Mouse (Mus musculus) E14TG2a.4 (cell line): ENCODE results near the gene Idua.

Source experiments
- H3K27me3 ChIP-seq: 2 replicates; pipeline ENCODE4 v1.6.1; 2014; ENCODE audit warnings: low read length, control low read depth; ENCODE audit not compliant: insufficient read depth
- H3K36me3 ChIP-seq: 2 replicates; pipeline ENCODE4 v1.6.1; 2014; ENCODE audit warnings: low read length, control low read depth; ENCODE audit not compliant: insufficient read depth
- H3K4me1 ChIP-seq: replicated peaks from 2 replicates; pipeline ENCODE4 v1.6.1; 2014; ENCODE audit warnings: low read depth, low read length, control low read depth
- H3K4me3 ChIP-seq: replicated peaks from 2 replicates; pipeline ENCODE4 v1.5.1; 2014; ENCODE audit warnings: mild to moderate bottlenecking, low read length
- H3K9me3 ChIP-seq: 2 replicates; pipeline ENCODE4 v1.6.1; 2014; ENCODE audit warnings: low read length, control low read depth
- CTCF ChIP-seq: conservative IDR thresholded peaks from 2 replicates; pipeline ENCODE4 v1.5.1; 2014; ENCODE audit warnings: low read length
- NANOG ChIP-seq: IDR thresholded peaks from 2 replicates; pipeline ENCODE4 v1.6.1; 2014; ENCODE audit warnings: borderline replicate concordance, low read length, mixed read lengths
- POU5F1 ChIP-seq: IDR thresholded peaks from 2 replicates; pipeline ENCODE4 v1.6.1; 2014; ENCODE audit warnings: low read length, borderline replicate concordance

The Idua gene

DNA sequence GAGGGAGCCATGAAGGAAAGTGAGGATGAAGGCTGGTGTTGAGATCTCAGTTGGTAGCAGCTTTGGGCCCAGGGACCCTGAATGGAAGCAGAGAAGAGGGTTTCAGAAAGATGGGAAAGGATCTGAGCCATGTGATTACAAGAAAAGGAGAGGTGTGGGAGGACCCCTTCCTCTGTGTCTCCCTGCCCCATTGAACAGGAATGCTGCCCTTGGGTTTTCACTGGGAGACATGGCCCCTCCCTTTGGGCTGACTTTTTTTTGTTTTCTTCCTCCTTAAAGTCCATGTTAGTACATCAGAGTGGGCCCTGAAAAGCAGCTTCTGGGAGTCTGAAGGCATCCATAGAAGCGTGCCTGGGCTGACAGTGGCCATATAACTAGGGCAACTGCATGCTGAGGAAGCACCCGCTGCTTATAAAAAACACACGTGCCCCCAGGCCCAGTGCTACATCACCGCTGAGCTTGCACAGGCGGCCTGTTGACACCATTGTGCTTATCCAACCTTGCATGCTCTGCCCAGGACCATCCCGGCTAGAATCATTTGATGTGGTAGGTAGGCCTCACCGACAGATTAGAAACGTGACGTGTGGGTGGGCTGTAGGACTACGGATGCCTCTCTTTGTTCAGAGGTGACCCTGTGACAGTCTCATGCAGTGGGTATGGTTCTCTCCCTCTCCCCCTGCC, 41.4 kb downstream of the Idua start:
- Histone ChIP-seq H3K27me3 (peaks cover 11% of the 10 kb centered on the region), H3K9me3 (no peaks in the 10 kb centered on the region), H3K4me1 (peaks cover 35% of the 10 kb centered on the region), H3K36me3 (peaks cover 19% of the 10 kb centered on the region), H3K4me3 (no peak overlapping the region)
- no peak for TF ChIP-seq POU5F1
- no peak for TF ChIP-seq NANOG
- TF ChIP-seq CTCF, result no peak

DNA sequence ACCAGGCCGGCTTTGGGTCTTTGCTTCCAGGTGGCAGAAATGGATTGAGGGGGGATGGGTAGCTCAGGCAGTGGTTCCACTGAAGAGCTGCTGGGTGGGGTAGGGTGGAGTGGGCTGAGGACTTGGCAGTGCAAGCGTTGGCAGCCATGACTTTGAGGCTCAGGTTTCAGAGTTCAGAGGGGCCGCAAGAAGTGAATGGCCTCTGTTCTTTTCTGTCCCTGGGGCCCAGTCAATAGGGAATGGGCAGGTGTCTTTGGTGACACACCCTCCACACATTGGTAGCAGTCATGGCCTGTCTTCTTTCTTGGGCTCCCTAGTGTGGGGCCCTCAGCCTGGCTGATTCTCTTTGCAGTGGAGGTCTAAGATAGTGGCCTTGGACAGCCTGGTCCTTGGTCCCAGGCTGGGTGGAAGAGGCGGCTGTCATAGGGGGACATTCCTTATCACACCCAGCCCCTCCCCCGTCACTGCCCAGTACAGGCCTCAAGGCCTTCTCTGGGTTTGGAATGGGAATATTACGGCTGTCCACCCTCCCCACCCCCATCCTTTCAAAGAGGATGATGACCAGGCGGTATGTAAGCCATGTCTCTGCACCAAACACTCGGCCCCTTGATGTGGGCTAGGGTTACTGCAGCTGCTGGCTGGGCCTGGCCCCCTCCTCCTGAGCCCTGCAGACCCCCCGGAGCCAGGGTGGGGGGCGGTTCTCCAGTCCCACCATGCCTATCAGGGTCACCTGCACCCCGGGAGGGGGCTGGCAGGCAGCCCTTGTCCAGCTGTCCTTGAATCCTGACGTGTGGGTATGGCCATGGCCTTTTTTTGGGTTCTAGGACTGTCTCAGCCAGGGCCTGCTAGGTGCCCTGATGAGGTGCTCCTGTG, 43.9 kb downstream of the Idua start:
- Histone ChIP-seq H3K27me3 (no peaks in the 10 kb centered on the region), H3K9me3 (no peaks in the 10 kb centered on the region), H3K4me1 (peaks cover 25% of the 10 kb centered on the region), H3K36me3 (peaks cover 20% of the 10 kb centered on the region), H3K4me3 (0 out of 2 replicates have a peak overlapping the region, but pooled peaks have one; percentile 7)
- TF ChIP-seq POU5F1, result no peak
- TF ChIP-seq NANOG, result no peak
- no peak for TF ChIP-seq CTCF

DNA sequence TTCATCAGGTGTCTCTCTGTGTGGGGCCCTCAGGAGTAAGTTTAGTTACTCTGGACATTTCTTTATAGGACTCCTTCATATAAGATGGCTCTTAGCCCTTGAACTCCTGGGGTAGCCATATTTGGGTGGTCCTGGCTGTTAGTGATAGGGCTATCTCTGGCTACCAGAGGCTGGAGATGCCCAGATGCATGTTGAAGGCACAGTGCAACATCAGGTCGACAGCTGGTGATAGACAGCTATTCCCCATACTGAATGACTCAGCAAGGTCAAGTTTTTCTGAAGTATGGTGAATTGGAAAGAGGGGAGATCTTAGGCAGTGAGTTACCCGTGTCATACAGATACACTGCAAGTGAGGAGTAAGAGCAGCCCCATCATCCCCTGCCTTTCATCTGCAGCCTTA, 47.6 kb downstream of the Idua start:
- peaks cover 10% of the 10 kb centered on the region for H3K4me1 ChIP-seq
- H3K27me3 ChIP-seq, result no peaks in the 10 kb centered on the region
- no peaks in the 10 kb centered on the region for H3K9me3 ChIP-seq
- no peak overlapping the region for H3K4me3 ChIP-seq
- peaks cover 20% of the 10 kb centered on the region for H3K36me3 ChIP-seq
- no peak for TF ChIP-seq CTCF
- no peak for TF ChIP-seq POU5F1
- TF ChIP-seq NANOG, result no peak

DNA sequence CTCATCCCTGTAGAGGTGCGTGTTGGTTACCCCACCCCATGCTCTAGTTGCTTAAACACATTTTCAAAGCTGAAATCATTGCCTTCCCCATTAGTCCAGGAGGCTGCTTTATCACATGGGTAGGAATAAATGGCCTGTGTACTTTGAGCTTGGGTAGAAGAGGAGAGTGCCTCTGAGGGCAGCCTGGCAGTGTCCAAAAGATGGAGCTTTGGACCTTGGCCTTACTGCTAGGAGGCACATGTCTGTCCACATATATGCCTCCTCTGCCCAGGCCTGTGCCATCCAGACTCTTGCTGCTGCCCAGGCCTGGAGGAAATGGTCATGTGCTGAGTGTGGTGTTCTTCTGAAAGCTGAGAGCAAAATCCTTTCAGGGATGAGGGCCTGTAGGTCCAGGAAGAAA, 48.3 kb downstream of the Idua start:
- H3K27me3 ChIP-seq, result no peaks in the 10 kb centered on the region
- 0 out of 2 replicates have a peak, but pooled peaks cover under 1% of the 10 kb centered on the region for H3K9me3 ChIP-seq
- peaks cover 6% of the 10 kb centered on the region for H3K4me1 ChIP-seq
- no peak overlapping the region for H3K4me3 ChIP-seq
- TF ChIP-seq POU5F1, result no peak
- no peak for TF ChIP-seq CTCF
- no peak for TF ChIP-seq NANOG
- peaks cover 20% of the 10 kb centered on the region for H3K36me3 ChIP-seq

DNA sequence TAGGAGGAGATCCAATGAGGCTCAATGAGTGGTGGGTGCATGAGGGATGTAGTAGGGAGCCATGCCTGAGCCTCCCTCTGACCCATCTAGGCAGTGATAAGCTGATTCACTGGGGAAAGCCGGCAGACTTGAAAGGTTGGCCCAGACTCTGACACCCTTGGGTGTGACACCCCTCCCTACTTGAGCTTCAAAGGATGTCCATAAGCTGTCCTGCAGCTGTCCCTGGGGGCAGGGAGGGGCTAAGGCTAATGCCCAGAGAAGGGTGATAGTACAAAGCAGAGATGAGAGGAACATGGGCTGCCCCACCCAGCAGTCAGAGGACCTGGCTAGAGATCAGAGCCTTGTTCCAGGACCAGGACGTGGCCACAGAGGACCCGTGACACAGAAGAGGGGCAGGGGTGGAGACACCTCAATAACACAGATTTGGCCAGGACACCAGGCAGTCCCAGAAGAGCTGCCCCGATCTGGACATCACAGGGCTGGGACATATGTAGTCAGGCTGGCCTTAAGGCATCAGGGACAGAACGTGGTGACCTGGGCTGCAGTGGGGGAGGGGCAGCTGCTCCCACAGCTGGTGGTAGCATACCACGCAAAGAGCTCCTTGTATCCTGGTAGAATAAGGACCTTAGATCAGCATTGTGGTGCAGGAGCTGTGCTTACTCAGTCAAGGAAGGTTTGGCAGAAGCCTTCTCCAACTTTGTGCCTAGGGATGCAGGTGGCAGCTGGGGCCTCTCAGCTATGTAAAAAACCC, 49.0 kb downstream of the Idua start:
- TF ChIP-seq POU5F1 (no peak), NANOG (no peak), CTCF (no peak)
- 0 out of 2 replicates have a peak, but pooled peaks cover 4% of the 10 kb centered on the region for H3K9me3 ChIP-seq
- no peaks in the 10 kb centered on the region for H3K4me1 ChIP-seq
- no peaks in the 10 kb centered on the region; the same call in 1 of the 2 replicates for H3K27me3 ChIP-seq
- H3K36me3 ChIP-seq, result peaks cover 20% of the 10 kb centered on the region
- no peak overlapping the region for H3K4me3 ChIP-seq

DNA sequence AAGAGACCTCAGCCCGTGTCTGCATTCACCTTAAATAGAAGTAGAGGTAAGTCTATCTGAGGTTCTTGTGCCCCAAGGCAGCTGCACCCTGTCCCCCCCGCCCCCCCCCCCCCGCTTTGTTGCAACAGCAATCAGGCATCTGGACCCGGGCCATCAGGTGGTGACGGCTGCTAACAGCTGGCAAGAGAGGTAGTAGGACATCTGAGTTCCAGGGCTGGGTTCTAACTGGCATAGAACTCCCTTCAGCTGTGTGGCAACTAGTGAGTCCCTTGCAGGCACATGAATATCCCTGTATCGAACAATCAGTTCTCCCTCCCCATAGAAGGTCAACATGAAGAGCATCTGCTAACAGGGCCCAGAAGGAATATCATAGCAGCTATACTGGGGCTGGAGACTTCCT, 51.8 kb downstream of the Idua start:
- H3K4me1 ChIP-seq, result no peaks in the 10 kb centered on the region
- 0 out of 2 replicates have a peak, but pooled peaks cover 4% of the 10 kb centered on the region for H3K9me3 ChIP-seq
- no peak overlapping the region for H3K4me3 ChIP-seq
- no peak for TF ChIP-seq CTCF
- no peak for TF ChIP-seq NANOG
- no peak for TF ChIP-seq POU5F1
- no peaks in the 10 kb centered on the region for H3K36me3 ChIP-seq
- peaks cover 10% of the 10 kb centered on the region for H3K27me3 ChIP-seq

DNA sequence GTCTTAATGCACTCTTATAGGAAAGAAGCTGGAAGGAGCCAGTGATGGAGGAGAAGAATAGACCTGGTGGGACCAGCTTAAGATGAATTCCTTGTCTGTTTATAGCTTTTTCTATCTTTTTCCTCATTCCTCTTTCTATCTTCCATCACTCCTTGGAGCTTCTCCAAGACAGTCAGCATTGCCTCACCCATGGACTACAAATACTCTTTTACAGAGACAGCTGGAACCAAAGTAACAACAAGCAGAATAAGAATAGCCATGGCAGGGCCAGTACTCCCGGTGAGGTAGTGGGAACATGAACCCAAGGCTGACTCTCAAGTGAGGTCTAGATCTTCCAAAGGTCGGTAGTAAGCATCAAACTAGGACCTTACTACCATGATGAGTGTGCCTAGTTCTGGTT, 53.0 kb downstream of the Idua start:
- TF ChIP-seq CTCF (no peak), POU5F1 (no peak), NANOG (no peak)
- peaks cover 12% of the 10 kb centered on the region for H3K27me3 ChIP-seq
- 0 out of 2 replicates have a peak, but pooled peaks cover 4% of the 10 kb centered on the region for H3K9me3 ChIP-seq
- H3K4me1 ChIP-seq, result no peaks in the 10 kb centered on the region
- H3K4me3 ChIP-seq, result no peak overlapping the region
- no peaks in the 10 kb centered on the region for H3K36me3 ChIP-seq

DNA sequence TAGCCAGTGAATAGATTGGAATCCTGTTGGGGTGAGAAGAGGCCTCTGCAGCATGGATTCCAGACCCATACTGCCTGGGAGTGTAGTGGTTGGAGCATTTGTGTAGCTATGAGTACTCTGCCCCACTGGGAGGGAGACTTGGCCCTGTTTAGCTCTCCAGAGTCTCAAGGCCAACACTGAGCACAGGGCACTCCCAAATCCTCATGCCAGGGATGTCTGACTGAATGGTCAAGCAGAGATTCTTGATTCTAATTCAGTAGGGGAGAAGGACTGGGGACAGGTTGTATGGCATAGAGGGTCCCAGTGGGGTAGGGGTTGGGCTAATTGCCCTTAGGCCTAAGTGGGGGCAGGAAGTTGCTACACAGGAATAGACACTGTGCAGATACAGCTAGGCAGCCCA, 53.6 kb downstream of the Idua start:
- Histone ChIP-seq H3K27me3 (peaks cover 15% of the 10 kb centered on the region), H3K9me3 (0 out of 2 replicates have a peak, but pooled peaks cover 4% of the 10 kb centered on the region), H3K4me3 (no peak overlapping the region), H3K36me3 (no peaks in the 10 kb centered on the region), H3K4me1 (no peaks in the 10 kb centered on the region)
- TF ChIP-seq NANOG (no peak), POU5F1 (no peak), CTCF (no peak)
